17 mouse cellular contexts compared by ENCODE assay signal in genomic region chr4:141576877-141577276, GRCm38 (mm10). TPM values are rescaled to one million over a fixed set of nuclear protein-coding genes. Genes with fewer than 3 reads are reported as not detected.
DNase-seq lines count a peak whose midpoint lies in the region; ATAC-seq and TF ChIP-seq lines count a peak whose summit lies in the region.
"Had no signal": no experiment of that assay in that cellular context is flagged by ENCODE, and none has a peak within 500 bp of the region (broad histone marks: within the 10 kb centered on the region; RNA-seq: fewer than 3 reads in every experiment).

No protein-coding gene starts in this region.

- TF ChIP-seq EP300 in stomach, postnatal 0 days (optimal IDR thresholded peaks at IDR 0.05): no peak

- H3K36me3 ChIP-seq in kidney, postnatal 0 days (ENCODE audit: insufficient read depth, low read length): 0 out of 2 replicates have a peak, but pooled peaks cover 11% of the 10 kb centered on the region
- peaks cover 8% of the 10 kb centered on the region; the same call in 1 of the 2 replicates for H3K36me3 ChIP-seq in stomach, postnatal 0 days (ENCODE audit: control insufficient read depth, insufficient read depth, low read length)

- peaks cover 6% of the 10 kb centered on the region; the same call in 1 of the 2 replicates for H3K4me1 ChIP-seq in kidney, postnatal 0 days (replicated peaks; ENCODE audit: insufficient read depth, low read length)
- no peaks in the 10 kb centered on the region for H3K4me1 ChIP-seq in stomach, postnatal 0 days (replicated peaks; ENCODE audit: control insufficient read depth, insufficient read depth)

- H3K9ac ChIP-seq in kidney, postnatal 0 days (ENCODE audit: low read depth, low read length): no peak overlapping the region
- H3K9ac ChIP-seq in stomach, postnatal 0 days (ENCODE audit: low read length): no peak overlapping the region
- H3K9ac ChIP-seq: hindbrain, embryonic 14.5 days; lung, embryonic 15.5 days had no signal

- ATAC-seq in kidney, postnatal 0 days (replicated peaks; ENCODE audit: low FRiP score, low read depth): no peak
- ATAC-seq in stomach, postnatal 0 days (ENCODE audit: low FRiP score, low TSS enrichment): no peak

- H3K9me3 ChIP-seq in kidney, postnatal 0 days (replicated peaks; ENCODE audit: low read length): no peaks in the 10 kb centered on the region
- no peaks in the 10 kb centered on the region for H3K9me3 ChIP-seq in stomach, postnatal 0 days (ENCODE audit: control insufficient read depth, low read length)
- H3K9me3 ChIP-seq: lung, embryonic 15.5 days had no signal

- WGBS in kidney, postnatal 0 days: 97% methylated on average over 7 of the region's 7 CpGs
- WGBS in stomach, postnatal 0 days: 95% methylated on average over 7 of the region's 7 CpGs

- TF ChIP-seq CTCF in kidney, postnatal 0 days (IDR thresholded peaks at IDR 0.05; ENCODE audit: low read depth): peak; percentile 35; the same call in 1 of the 2 replicates
- TF ChIP-seq CTCF in stomach, postnatal 0 days (IDR thresholded peaks at IDR 0.05; ENCODE audit: low read depth): peak; percentile 60

- H3K27ac ChIP-seq in kidney, postnatal 0 days: no peak overlapping the region
- no peak overlapping the region for H3K27ac ChIP-seq in stomach, postnatal 0 days (replicated peaks)
- H3K27ac ChIP-seq: hindbrain, embryonic 14.5 days; lung, embryonic 15.5 days had no signal

- H3K27me3 ChIP-seq in kidney, postnatal 0 days (ENCODE audit: insufficient read depth, low read length): no peaks in the 10 kb centered on the region
- H3K27me3 ChIP-seq in stomach, postnatal 0 days (ENCODE audit: control insufficient read depth, insufficient read depth, low read length): no peaks in the 10 kb centered on the region
- H3K27me3 ChIP-seq: lung, embryonic 15.5 days had no signal

- no peak overlapping the region for H3K4me2 ChIP-seq in kidney, postnatal 0 days (ENCODE audit: low read length)
- H3K4me2 ChIP-seq in stomach, postnatal 0 days (replicated peaks; ENCODE audit: low read depth): no peak overlapping the region
- H3K4me2 ChIP-seq: hindbrain, embryonic 14.5 days; lung, embryonic 15.5 days had no signal

- intact Hi-C loops in left cerebral cortex, postnatal 36 days (cut with DNase I): loop anchor here (5.0 kb wide), 1 partner anchor 305 kb away; no protein-coding TSS in a partner anchor

- H3K4me3 ChIP-seq in kidney, postnatal 0 days (replicated peaks; ENCODE audit: low read depth, low read length): no peak overlapping the region
- H3K4me3 ChIP-seq in stomach, postnatal 0 days (ENCODE audit: low read depth, low read length): no peak overlapping the region
- H3K4me3 ChIP-seq: lung, embryonic 15.5 days had no signal

- no peak for DNase-seq in kidney, postnatal 0 days (ENCODE audit: low spot score)
- DNase-seq in kidney, adult 8-10 months: no peak
- peak; percentile 45 for DNase-seq in thymus, postnatal 4 days
- no peak for DNase-seq in thymus, adult 18-20 months
- DNase-seq in ZHBTc4 (ENCODE audit: low read depth, low spot score): peak; percentile 94
- peak; percentile 37 for DNase-seq in stomach, postnatal 0 days (ENCODE audit: low spot score)
- no peak for DNase-seq in adrenal gland, postnatal 36 days
- DNase-seq in left cerebral cortex, postnatal 36 days (ENCODE audit: low spot score in 2 of 2): no peak
- DNase-seq: cerebellum, adult 8-10 months; layer of hippocampus, postnatal 36 days; right cerebral cortex, postnatal 14 days; thymus, postnatal 36 days had no signal

RNA-seq across cellular contexts. Expression of gene Fblim1, which starts 29.0 kb away (rescaled TPM):
- 58.1 and 64.6 TPM in 2 replicates for polyA plus RNA-seq in kidney, postnatal 0 days (2015; fragmentation: Nextera tagmentation; extraction: Ambion mirVana)
- 45.1 and 49.2 TPM in 2 replicates for polyA plus RNA-seq in stomach, postnatal 0 days (2015; fragmentation: Nextera tagmentation; extraction: Ambion mirVana)
- total RNA-seq in adrenal gland, postnatal 36 days (2021): 10 to 100 TPM in 1 of 2 experiments, 1 to 10 TPM in 1; 9.5 to 12.9 TPM
- 1 to 10 TPM in 1 of 2 experiments, under 1 TPM in 1; 0.68 to 1.2 TPM for total RNA-seq in left cerebral cortex, postnatal 36 days (2021)
- total RNA-seq: megakaryocyte-erythroid progenitor cell, adult 5-6 weeks had no signal

RNA-seq across cellular contexts. Expression of gene Spen, which starts 38.5 kb away (rescaled TPM):
- 6.2 and 6.6 TPM in 2 replicates for polyA plus RNA-seq in kidney, postnatal 0 days (2015; fragmentation: Nextera tagmentation; extraction: Ambion mirVana)
- 2.9 and 3.2 TPM in 2 replicates for polyA plus RNA-seq in stomach, postnatal 0 days (2015; fragmentation: Nextera tagmentation; extraction: Ambion mirVana)
- 10 to 100 TPM; 49.9 to 58.3 TPM for total RNA-seq in adrenal gland, postnatal 36 days (2021)
- 10 to 100 TPM; 50.8 to 72.8 TPM for total RNA-seq in left cerebral cortex, postnatal 36 days (2021)

RNA-seq across cellular contexts. Expression of gene Tmem82, which starts 41.6 kb away (rescaled TPM):
- 7.7 and 9.5 TPM in 2 replicates for polyA plus RNA-seq in kidney, postnatal 0 days (2015; fragmentation: Nextera tagmentation; extraction: Ambion mirVana)
- 2.2 and 2.3 TPM in 2 replicates for polyA plus RNA-seq in stomach, postnatal 0 days (2015; fragmentation: Nextera tagmentation; extraction: Ambion mirVana)
- 1 to 10 TPM in 1 of 2 experiments, under 1 TPM in 1; 0.79 to 1.3 TPM for total RNA-seq in adrenal gland, postnatal 36 days (2021)
- total RNA-seq in left cerebral cortex, postnatal 36 days (2021): 1 to 10 TPM in 1 of 2 experiments, under 1 TPM in 1; 0.35 to 1.3 TPM
- polyA plus RNA-seq: hindbrain, embryonic 14.5 days had no signal

RNA-seq across cellular contexts. Expression of gene Slc25a34, which starts 46.7 kb away (rescaled TPM):
- 1.9 and 2.3 TPM in 2 replicates for polyA plus RNA-seq in kidney, postnatal 0 days (2015; fragmentation: Nextera tagmentation; extraction: Ambion mirVana)
- 1.6 and 1.8 TPM in 2 replicates for polyA plus RNA-seq in stomach, postnatal 0 days (2015; fragmentation: Nextera tagmentation; extraction: Ambion mirVana)
- 1 to 10 TPM; 3.0 to 7.0 TPM for total RNA-seq in adrenal gland, postnatal 36 days (2021)
- total RNA-seq in left cerebral cortex, postnatal 36 days (2021): 1 to 10 TPM; 3.0 to 4.3 TPM
- total RNA-seq: granulocyte monocyte progenitor cell, adult 5-6 weeks; megakaryocyte-erythroid progenitor cell, adult 5-6 weeks had no signal
- polyA plus RNA-seq: hindbrain, embryonic 14.5 days; limb, embryonic 11.5 days had no signal

Comparison
In these comparisons a context has a peak if more than half of its experiments do, and no peak if none do; other contexts are left out.
1. DNase-seq: peak in thymus, postnatal 4 days (single experiment), ZHBTc4 (single experiment) and stomach, postnatal 0 days (single experiment); none in kidney, postnatal 0 days (single experiment), kidney, adult 8-10 months (0 of 2), thymus, adult 18-20 months (0 of 2), adrenal gland, postnatal 36 days (0 of 2) and left cerebral cortex, postnatal 36 days (0 of 2).
2. RNA of gene Fblim1, which starts 29.0 kb away (total RNA-seq): 9.5 to 12.9 TPM in adrenal gland, postnatal 36 days; 0.68 to 1.2 TPM in left cerebral cortex, postnatal 36 days; every median in the first group is over 4 times any median in the second.